ENCODE assay signal across 16 mouse cellular contexts in the genomic region with DNA sequence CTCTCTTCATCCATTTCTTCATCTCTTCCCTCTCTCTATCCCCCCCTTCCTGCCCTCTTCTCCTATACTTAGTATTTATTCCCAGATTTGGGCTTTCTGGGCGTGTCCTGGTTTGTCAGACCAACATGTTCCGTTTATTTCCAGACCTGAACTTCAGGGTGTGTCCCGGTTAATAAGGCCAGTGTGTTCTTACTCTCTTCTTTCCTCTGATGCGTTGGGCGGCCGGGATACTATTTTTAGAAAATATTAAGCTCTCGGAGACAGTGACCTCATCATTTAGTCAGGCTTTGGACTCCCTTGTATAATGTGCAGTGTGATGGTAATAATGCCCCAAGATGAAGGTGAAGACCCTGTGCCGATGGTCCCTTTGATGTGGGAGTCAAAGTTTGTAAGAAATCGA.
DNase-seq lines count a peak whose midpoint lies in the region; ATAC-seq and TF ChIP-seq lines count a peak whose summit lies in the region.
"Had no signal": no experiment of that assay in that cellular context is flagged by ENCODE, and none has a peak within 500 bp of the region (broad histone marks: within the 10 kb centered on the region; RNA-seq: fewer than 3 reads in every experiment).

No protein-coding gene starts in this region.

- H3K4me3 ChIP-seq in lung, postnatal 0 days (ENCODE audit: low read depth, low read length) = no peak overlapping the region
- no peak overlapping the region for H3K4me3 ChIP-seq in heart, embryonic 13.5 days
- H3K4me3 ChIP-seq: limb, embryonic 12.5 days; liver, embryonic 13.5 days had no signal

- no peaks in the 10 kb centered on the region for H3K36me3 ChIP-seq in lung, postnatal 0 days (ENCODE audit: insufficient read depth, low read length)
- H3K36me3 ChIP-seq in heart, embryonic 13.5 days = peaks cover 8% of the 10 kb centered on the region
- H3K36me3 ChIP-seq: liver, embryonic 13.5 days had no signal

- peak; percentile 48; the same call in 1 of the 2 replicates for TF ChIP-seq EP300 in lung, postnatal 0 days (IDR thresholded peaks at IDR 0.05)

- H3K4me2 ChIP-seq in lung, postnatal 0 days (replicated peaks; ENCODE audit: low read depth, low read length) = no peak overlapping the region
- peak overlapping the region; percentile 38 for H3K4me2 ChIP-seq in heart, embryonic 13.5 days
- H3K4me2 ChIP-seq: limb, embryonic 12.5 days; liver, embryonic 13.5 days had no signal

- no peaks in the 10 kb centered on the region for H3K4me1 ChIP-seq in lung, postnatal 0 days (ENCODE audit: insufficient read depth, low read depth, low read length)
- H3K4me1 ChIP-seq in heart, embryonic 13.5 days = peaks cover 43% of the 10 kb centered on the region
- H3K4me1 ChIP-seq: liver, embryonic 13.5 days had no signal

- no peak overlapping the region for H3K9ac ChIP-seq in lung, postnatal 0 days (replicated peaks; ENCODE audit: low read depth)
- H3K9ac ChIP-seq in heart, embryonic 13.5 days = no peak overlapping the region
- H3K9ac ChIP-seq: limb, embryonic 12.5 days; liver, embryonic 13.5 days had no signal

- TF ChIP-seq CTCF in lung, postnatal 0 days (IDR thresholded peaks at IDR 0.05) = no peak

- 61% methylated on average over 9 of the region's 9 CpGs for WGBS in lung, postnatal 0 days
- WGBS in heart, embryonic 13.5 days = 44% methylated on average over 9 of the region's 9 CpGs

- no peak for DNase-seq in lung, postnatal 0 days (ENCODE audit: low spot score)
- DNase-seq in lung, postnatal 14 days = no peak
- peak; percentile 60 to 80 for DNase-seq in heart, adult 18-20 months
- peak; percentile 27 for DNase-seq in heart, postnatal 4 days
- DNase-seq in right cerebral cortex, postnatal 4 days = no peak
- DNase-seq in cerebellum, postnatal 4 days (ENCODE audit: low spot score in 2 of 2) = no peak
- DNase-seq: cerebellum, adult 9-11 months; kidney, postnatal 25 days; layer of hippocampus, adult 9-11 months; liver, embryonic 13.5 days; retina, postnatal 1 day; spleen, adult 18-20 months had no signal

- no peaks in the 10 kb centered on the region for H3K9me3 ChIP-seq in lung, postnatal 0 days (ENCODE audit: low read length)
- peaks cover 3% of the 10 kb centered on the region; the same call in 1 of the 2 replicates for H3K9me3 ChIP-seq in heart, embryonic 13.5 days
- H3K9me3 ChIP-seq: liver, embryonic 13.5 days had no signal

- H3K27me3 ChIP-seq in lung, postnatal 0 days (replicated peaks; ENCODE audit: insufficient read depth, low read length) = no peaks in the 10 kb centered on the region
- no peaks in the 10 kb centered on the region for H3K27me3 ChIP-seq in heart, embryonic 13.5 days (replicated peaks)
- H3K27me3 ChIP-seq: limb, embryonic 12.5 days; liver, embryonic 13.5 days; Patski had no signal

- no peak overlapping the region for H3K27ac ChIP-seq in lung, postnatal 0 days (ENCODE audit: low read length)
- H3K27ac ChIP-seq in heart, embryonic 13.5 days (replicated peaks) = peak overlapping the region; percentile 46
- H3K27ac ChIP-seq: limb, embryonic 12.5 days; liver, embryonic 13.5 days had no signal

- peak; percentile 32; the same call in 1 of the 2 replicates for ATAC-seq in lung, postnatal 0 days
- no peak; the same call in 1 of the 2 replicates for ATAC-seq in heart, embryonic 13.5 days (ENCODE audit: extremely low read depth, insufficient number of reproducible peaks, low FRiP score, low TSS enrichment)
- no peak for ATAC-seq in cerebellum, adult (ENCODE audit: insufficient number of reproducible peaks, low FRiP score, low TSS enrichment)
- ATAC-seq: Patski had no signal

Comparison
In these comparisons a context has a peak if more than half of its experiments do, and no peak if none do; other contexts are left out.
1. DNase-seq: peak in heart, adult 18-20 months (2 of 2) and heart, postnatal 4 days (single experiment); none in lung, postnatal 0 days (single experiment), lung, postnatal 14 days (single experiment), right cerebral cortex, postnatal 4 days (single experiment) and cerebellum, postnatal 4 days (0 of 2).